Mouse (Mus musculus): ENCODE data around the gene Osbpl2.

DNA sequence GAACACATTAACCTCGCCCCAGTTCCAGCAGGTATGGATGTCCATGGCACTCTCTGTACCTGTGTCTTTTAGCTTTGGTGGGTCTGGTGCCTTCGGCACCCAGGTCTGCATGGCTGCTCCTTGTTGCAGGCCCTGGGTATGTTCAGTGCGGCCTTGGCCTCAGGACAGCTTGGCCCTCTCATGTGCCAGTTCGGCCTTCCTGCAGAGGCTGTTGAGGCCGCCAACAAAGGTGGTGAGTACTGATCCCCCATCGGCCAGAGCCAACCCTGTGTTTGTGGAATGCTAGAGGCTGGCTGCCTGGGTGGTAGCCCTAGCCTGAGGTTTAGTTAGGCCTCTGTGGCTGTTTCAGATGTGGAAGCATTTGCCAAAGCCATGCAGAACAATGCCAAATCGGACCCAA is 56.6 kb downstream of the Osbpl2 start:
- TF ChIP-seq CTCF (IDR thresholded peaks at IDR 0.05; ENCODE audit: borderline replicate concordance, insufficient read depth, low read depth, low read length) = no peak
- no peak for TF ChIP-seq POLR2A (IDR thresholded peaks at IDR 0.05; ENCODE audit: borderline replicate concordance, insufficient read depth, low read length)

Measured in cerebellum, adult 2 months (tissue).